Mouse (Mus musculus) limb, embryonic 14.5 days (tissue): ENCODE data around the gene Hps5. TPM values are rescaled to one million over a fixed set of nuclear protein-coding genes. Genes with fewer than 3 reads are reported as not detected.

ENCODE experiments used
- ATAC-seq: fragments of 200-750 bp; cut with Nextera tagmentation; 2 replicates; pipeline ENCODE4 v1.8.0; 2017; ENCODE audit warnings: low read depth, moderate number of reproducible peaks, moderate TSS enrichment; ENCODE audit not compliant: low FRiP score
- DNase-seq: peaks from one replicate; pipeline ENCODE4 v3.0.0-alpha.2; 2015; ENCODE audit warnings: low spot score
- H3K27ac ChIP-seq: fragments of 300-500 bp; sonication (generic); replicated peaks from 2 replicates; pipeline ENCODE4 v1.5.1; 2014; ENCODE audit warnings: low read depth, mild to moderate bottlenecking, low read length, moderate library complexity, mixed read lengths
- H3K27me3 ChIP-seq: fragments of 300-500 bp; sonication (generic); 2 replicates; pipeline ENCODE4 v1.6.1; 2014; ENCODE audit warnings: low read length, mixed read lengths; ENCODE audit not compliant: control insufficient read depth, insufficient read depth
- H3K36me3 ChIP-seq: fragments of 300-500 bp; sonication (generic); 2 replicates; pipeline ENCODE4 v1.6.1; 2014; ENCODE audit warnings: mild to moderate bottlenecking, low read length, moderate library complexity, mixed read lengths; ENCODE audit not compliant: control insufficient read depth, insufficient read depth
- H3K4me1 ChIP-seq: fragments of 300-500 bp; sonication (generic); 2 replicates; pipeline ENCODE4 v1.6.1; 2014; ENCODE audit warnings: antibody characterized with exemption, low read length, mixed read lengths; ENCODE audit not compliant: control insufficient read depth, insufficient read depth
- H3K4me2 ChIP-seq: fragments of 300-500 bp; sonication (generic); replicated peaks from 2 replicates; pipeline ENCODE4 v1.6.1; 2014; ENCODE audit warnings: low read depth, mild to moderate bottlenecking, low read length, moderate library complexity; ENCODE audit not compliant: severe bottlenecking
- H3K4me3 ChIP-seq: fragments of 300-500 bp; sonication (generic); replicated peaks from 2 replicates; pipeline ENCODE4 v1.5.1; 2014; ENCODE audit warnings: low read length
- H3K9ac ChIP-seq: fragments of 300-500 bp; sonication (generic); 2 replicates; pipeline ENCODE4 v1.6.1; 2014; ENCODE audit warnings: mild to moderate bottlenecking, low read depth, low read length, moderate library complexity; ENCODE audit not compliant: severe bottlenecking
- H3K9me3 ChIP-seq: fragments of 300-500 bp; sonication (generic); 2 replicates; pipeline ENCODE4 v1.6.1; 2016; ENCODE audit warnings: low read length; ENCODE audit not compliant: control insufficient read depth
- POLR2A ChIP-seq: fragments of 200-500 bp; IDR thresholded peaks from 2 replicates; pipeline ENCODE4 v1.8.0; 2012; ENCODE audit warnings: inconsistent platforms, mild to moderate bottlenecking, moderate library complexity, borderline replicate concordance; ENCODE audit not compliant: insufficient read depth, insufficient read length; ENCODE audit errors: extremely low read depth
- WGBS: fragments of 180-500 bp; shearing (Covaris S2); extraction: QIAGEN DNeasy Blood & Tissue Kit; methylation state at CpG from one replicate; pipeline ENCODE4 v1.1.7; 2014; 5-methylcytosine and 5-hydroxymethylcytosine counted together
- polyA plus RNA-seq, 2 experiments: library from polyadenylated mRNA; depleted of rRNA in 1 of 2; stranded (reverse) in 1 of 2; unstranded in 1 of 2; fragments of >200 nt; fragmentation: Nextera tagmentation in 1 of 2; extraction: Ambion mirVana in 1 of 2; gene quantifications; 2 replicates each; pipeline versions ENCODE4 v1.2.1 to v1.2.3; 2012 to 2014

Hps5 gene
- polyA plus RNA-seq, 2 experiments: 20.6 to 34.2 TPM

- no peak for TF ChIP-seq POLR2A
- no peak for ATAC-seq
- WGBS: 96% methylated on average over 6 of the region's 6 CpGs
Observed at GRCm38 (mm10) chr7:46723354-46723753, 72.5 kb downstream of the Hps5 start.

GRCm38 (mm10) chr7:46720460-46720859 lies 75.4 kb downstream of the Hps5 start:
- no peak overlapping the region for H3K27ac ChIP-seq
- H3K4me2 ChIP-seq: no peak overlapping the region
- H3K4me3 ChIP-seq: no peak overlapping the region
- H3K27me3 ChIP-seq: no peaks in the 10 kb centered on the region
- no peak for TF ChIP-seq POLR2A
- no peaks in the 10 kb centered on the region for H3K36me3 ChIP-seq
- DNase-seq (no peak), ATAC-seq (no peak)
- H3K9ac ChIP-seq: no peak overlapping the region
- 75% methylated on average over 9 of the region's 9 CpGs for WGBS
- no peaks in the 10 kb centered on the region for H3K4me1 ChIP-seq
- H3K9me3 ChIP-seq: no peaks in the 10 kb centered on the region

More at GRCm38 (mm10) chr7:46723354-46723753, 72.5 kb downstream of the Hps5 start:
- H3K9ac ChIP-seq: no peak overlapping the region
- DNase-seq: no peak
- H3K9me3 ChIP-seq: no peaks in the 10 kb centered on the region
- no peak overlapping the region for H3K27ac ChIP-seq
- no peak overlapping the region for H3K4me3 ChIP-seq
- H3K4me1 ChIP-seq: no peaks in the 10 kb centered on the region
- H3K4me2 ChIP-seq: no peak overlapping the region
- H3K27me3 ChIP-seq: no peaks in the 10 kb centered on the region
- no peaks in the 10 kb centered on the region for H3K36me3 ChIP-seq

- H3K4me3 ChIP-seq: no peak overlapping the region
- no peak overlapping the region for H3K27ac ChIP-seq
- H3K27me3 ChIP-seq: no peaks in the 10 kb centered on the region
- ATAC-seq: no peak
- H3K4me1 ChIP-seq: no peaks in the 10 kb centered on the region
- no peak for TF ChIP-seq POLR2A
- no peak overlapping the region for H3K4me2 ChIP-seq
- H3K36me3 ChIP-seq: no peaks in the 10 kb centered on the region
- DNase-seq: no peak
- H3K9me3 ChIP-seq: no peaks in the 10 kb centered on the region
- WGBS: 76% methylated on average over 7 of the region's 7 CpGs
- no peak overlapping the region for H3K9ac ChIP-seq
Observed at GRCm38 (mm10) chr7:46719526-46719925, 76.3 kb downstream of the Hps5 start.

GRCm38 (mm10) chr7:46718591-46719270 lies 77.1 kb downstream of the Hps5 start:
- no peak overlapping the region for H3K4me3 ChIP-seq
- 83% methylated on average over 7 of the region's 7 CpGs for WGBS
- no peaks in the 10 kb centered on the region for H3K36me3 ChIP-seq
- TF ChIP-seq POLR2A: no peak
- DNase-seq (no peak), ATAC-seq (no peak)
- no peak overlapping the region for H3K9ac ChIP-seq
- H3K9me3 ChIP-seq: no peaks in the 10 kb centered on the region
- H3K27me3 ChIP-seq: no peaks in the 10 kb centered on the region
- no peaks in the 10 kb centered on the region for H3K4me1 ChIP-seq
- no peak overlapping the region for H3K4me2 ChIP-seq
- no peak overlapping the region for H3K27ac ChIP-seq

- Histone ChIP-seq H3K27me3 (no peaks in the 10 kb centered on the region), H3K9me3 (no peaks in the 10 kb centered on the region), H3K4me2 (no peak overlapping the region), H3K36me3 (no peaks in the 10 kb centered on the region), H3K9ac (no peak overlapping the region), H3K4me1 (no peaks in the 10 kb centered on the region), H3K4me3 (no peak overlapping the region), H3K27ac (no peak overlapping the region)
- ATAC-seq: no peak
- no peak for TF ChIP-seq POLR2A
- WGBS: 42% methylated on average over 5 of the region's 5 CpGs
- no peak for DNase-seq
Observed at GRCm38 (mm10) chr7:46716897-46717296, 79.0 kb downstream of the Hps5 start.
